Mouse (Mus musculus) embryonic stem cell, embryonic (primary cell): Measurements from ENCODE around the gene Serpinb6e.

Experiments
- CTCF ChIA-PET, 4 experiments: fragments of 300-600 bp in 2 of 4; fragments of 350-600 bp in 2 of 4; sonication (Branson Sonifier 250); formaldehyde crosslinking; loops; one replicate each; lab custom pipeline; 2022; ENCODE audit warnings: inconsistent platforms in 2 of 4; lab: Charles Lee
- POLR2A ChIA-PET, 4 experiments: fragments of 300-600 bp in 2 of 4; fragments of 350-600 bp in 2 of 4; sonication (Branson Sonifier 250); formaldehyde crosslinking; loops; one replicate each; lab custom pipeline; 2022; ENCODE audit warnings: antibody characterized with exemption in 4 of 4, inconsistent platforms in 1 of 4; lab: Charles Lee

Serpinb6e gene

GRCm38 (mm10) chr13:33843308-33843707 is at the start of gene Serpinb6e:
TSS of gene Serpinb6e (minus strand) at chr13:33843408.
- ChIA-PET POLR2A (no interaction called here), CTCF (no interaction called here)

GRCm38 (mm10) chr13:33830751-33831150 is 12.5 kb downstream of the Serpinb6e start:
- ChIA-PET POLR2A (interaction anchor here in 1 of 4 experiments (0.6 kb wide), 1 partner anchor 974 kb away, joined by 3 read pairs; no protein-coding TSS in a partner anchor), CTCF (no interaction called here)

GRCm38 (mm10) chr13:33823421-33823820 is 19.8 kb downstream of the Serpinb6e start:
- CTCF ChIA-PET = no interaction called here
- POLR2A ChIA-PET = no interaction called here

- CTCF ChIA-PET = interaction anchor here in 1 of 4 experiments (0.5 kb wide), 1 partner anchor 8 kb away, joined by 3 read pairs; no protein-coding TSS in a partner anchor
Measured at GRCm38 (mm10) chr13:33821490-33822143, 21.6 kb downstream of the Serpinb6e start.

More at GRCm38 (mm10) chr13:33821490-33822143, 21.6 kb downstream of the Serpinb6e start:
- POLR2A ChIA-PET = no interaction called here
